1 mouse cellular context compared by ENCODE assay signal in the genomic region with DNA sequence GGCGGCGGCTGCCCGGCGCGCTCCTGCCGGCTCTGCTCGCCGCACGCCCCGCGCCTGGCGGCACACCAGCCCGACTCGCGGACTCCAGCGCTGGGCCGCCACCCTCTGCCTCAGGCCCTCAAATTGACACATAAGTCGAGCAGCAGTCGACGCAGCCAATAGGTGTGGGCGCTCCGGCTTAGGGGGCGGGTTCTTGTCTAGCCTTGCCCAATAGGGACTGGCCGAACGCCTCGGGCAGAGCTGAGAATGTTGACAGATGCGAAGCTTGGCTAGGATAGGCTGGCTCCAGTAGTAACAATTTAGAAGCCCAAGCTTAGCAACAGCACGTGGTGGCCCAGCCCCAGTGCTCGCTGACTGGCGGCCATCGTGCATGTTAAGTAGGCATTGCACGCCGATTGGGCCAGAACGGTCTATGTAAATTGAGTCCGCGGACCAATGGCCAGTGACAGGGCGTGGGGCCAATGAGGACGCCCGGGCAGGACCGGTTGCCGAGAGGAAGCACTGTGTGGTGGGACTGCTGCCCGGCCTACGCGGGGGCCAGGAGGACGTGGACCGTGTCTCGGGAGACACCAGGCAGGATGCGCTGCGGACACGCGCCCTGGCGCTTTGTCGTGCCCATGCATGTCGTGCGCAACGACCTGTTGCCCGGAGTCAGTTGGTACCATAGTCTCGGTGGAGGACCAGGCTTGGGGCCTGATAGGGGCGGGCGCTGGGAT.
TF ChIP-seq lines count a peak whose summit lies in the region.

Mxd4 (minus strand) TSS at position 120 of the 716 bp plus-strand sequence.

TF ChIP-seq in CH12.LX, 34 proteins besides CTCF, POLR2A, EP300 and RAD21 (continued from another document):
- no peak for TF ChIP-seq CHD1 (IDR thresholded peaks at IDR 0.05; ENCODE audit: low read depth, low read length)
- TF ChIP-seq CHD2 (IDR thresholded peaks at IDR 0.05; ENCODE audit: low read length): peak; percentile 86; the same call in 1 of the 2 replicates
- TF ChIP-seq E2F4 (IDR thresholded peaks at IDR 0.05; ENCODE audit: insufficient replicate concordance, low read depth, low read length): no peak
- peak; percentile 37 for TF ChIP-seq USF2 (conservative IDR thresholded peaks at IDR 0.05; ENCODE audit: low read depth, low read length)
- TF ChIP-seq POLR2AphosphoS2 (IDR thresholded peaks at IDR 0.05; ENCODE audit: low read depth, low read length): no peak
- TF ChIP-seq ZMIZ1 (IDR thresholded peaks at IDR 0.05; ENCODE audit: low read depth, low read length): 0 out of 2 replicates have a peak, but pooled peaks have one; percentile 62
- TF ChIP-seq ZC3H11A (IDR thresholded peaks at IDR 0.05; ENCODE audit: low read depth, low read length): no peak
- peak; percentile 71 for TF ChIP-seq USF1 (IDR thresholded peaks at IDR 0.05; ENCODE audit: low read depth, low read length)
- no peak for TF ChIP-seq SMC3 (IDR thresholded peaks at IDR 0.05; ENCODE audit: low read depth, low read length)
- TF ChIP-seq TCF12 (IDR thresholded peaks at IDR 0.05; ENCODE audit: low read depth, low read length): peak; percentile 39
- no peak for TF ChIP-seq TBP (conservative IDR thresholded peaks at IDR 0.05; ENCODE audit: low read depth, low read length)
- TF ChIP-seq SIN3A (IDR thresholded peaks at IDR 0.05; ENCODE audit: low read length): peak; percentile 93
